Mouse (Mus musculus): ENCODE measurements at regions not wholly inside any gene's neighbourhood (a gene's known extent, or its start where the extent isn't known, plus 50 kb on each side); places are given as distances from the start of the nearest gene placed in this dataset.

GRCm38 (mm10) chr3:128723100-128723499, 476.6 kb upstream of the Pitx2 start:
- in situ Hi-C loops (cut with MboI, MseI): loop anchor here (10.0 kb wide), 1 partner anchor 498 kb away; no protein-coding TSS in a partner anchor

GRCm38 (mm10) chr3:128720276-128720675, 479.4 kb upstream of the Pitx2 start:
- in situ Hi-C loops (cut with MboI, MseI): loop anchor here (10.0 kb wide), 1 partner anchor 495 kb away; no protein-coding TSS in a partner anchor

GRCm38 (mm10) chr3:128719226-128719625, 480.5 kb upstream of the Pitx2 start:
- in situ Hi-C loops (cut with MboI, MseI): no loop called here

GRCm38 (mm10) chr3:128707270-128707669, 492.4 kb upstream of the Pitx2 start:
- in situ Hi-C loops (cut with MboI, MseI): no loop called here

- in situ Hi-C loops (cut with MboI, MseI): no loop called here
Measured at GRCm38 (mm10) chr3:128668468-128669127, 531.1 kb upstream of the Pitx2 start.

- in situ Hi-C loops (cut with MboI, MseI): no loop called here
Measured at GRCm38 (mm10) chr3:128665184-128665583, 534.5 kb upstream of the Pitx2 start.

- in situ Hi-C loops (cut with MboI, MseI): no loop called here
Measured at GRCm38 (mm10) chr3:128636960-128637755, 562.5 kb upstream of the Pitx2 start.

GRCm38 (mm10) chr3:128627696-128628095, 572.0 kb upstream of the Pitx2 start:
- in situ Hi-C loops (cut with MboI, MseI): no loop called here

- in situ Hi-C loops (cut with MboI, MseI): no loop called here
Measured at GRCm38 (mm10) chr3:128616675-128617074, 583.0 kb upstream of the Pitx2 start.

GRCm38 (mm10) chr3:128613657-128614056, 586.0 kb upstream of the Pitx2 start:
- in situ Hi-C loops (cut with MboI, MseI): no loop called here

GRCm38 (mm10) chr3:128610731-128611130, 588.9 kb upstream of the Pitx2 start:
- in situ Hi-C loops (cut with MboI, MseI): no loop called here

GRCm38 (mm10) chr3:128608694-128609093, 591.0 kb upstream of the Pitx2 start:
- in situ Hi-C loops (cut with MboI, MseI): no loop called here

- in situ Hi-C loops (cut with MboI, MseI): no loop called here
Measured at GRCm38 (mm10) chr3:128575339-128576129, 624.1 kb upstream of the Pitx2 start.

- in situ Hi-C loops (cut with MboI, MseI): no loop called here
Measured at GRCm38 (mm10) chr3:128570551-128570950, 629.1 kb upstream of the Pitx2 start.

- in situ Hi-C loops (cut with MboI, MseI): no loop called here
Measured at GRCm38 (mm10) chr3:128565386-128565785, 634.3 kb upstream of the Pitx2 start.

- in situ Hi-C loops (cut with MboI, MseI): no loop called here
Measured at GRCm38 (mm10) chr3:128546416-128547327, 650.5 kb upstream of the Fam241a start.

- in situ Hi-C loops (cut with MboI, MseI): no loop called here
Measured at GRCm38 (mm10) chr3:128525427-128525826, 629.3 kb upstream of the Fam241a start.

- in situ Hi-C loops (cut with MboI, MseI): no loop called here
Measured at GRCm38 (mm10) chr3:128520671-128521103, 624.6 kb upstream of the Fam241a start.

GRCm38 (mm10) chr3:128519913-128520316, 623.8 kb upstream of the Fam241a start:
- in situ Hi-C loops (cut with MboI, MseI): no loop called here

- in situ Hi-C loops (cut with MboI, MseI): no loop called here
Measured at GRCm38 (mm10) chr3:128518806-128519205, 622.7 kb upstream of the Fam241a start.

GRCm38 (mm10) chr3:128471111-128471510, 575.0 kb upstream of the Fam241a start:
- in situ Hi-C loops (cut with MboI, MseI): no loop called here
